Mouse (Mus musculus) G1E (cell line): ENCODE results near the gene Sptlc2.

Source experiments
- CTCF ChIP-seq: IDR thresholded peaks from 2 replicates; pipeline ENCODE4 v1.5.1; 2012; ENCODE audit warnings: low read depth, low read length, inconsistent platforms, mixed read lengths
- GATA2 ChIP-seq: IDR thresholded peaks from 2 replicates; pipeline ENCODE4 v1.6.1; 2012; ENCODE audit warnings: low read depth, low read length, inconsistent platforms, borderline replicate concordance
- TAL1 ChIP-seq: conservative IDR thresholded peaks from 2 replicates; pipeline ENCODE4 v1.6.1; 2012; ENCODE audit warnings: low read depth, low read length, inconsistent platforms, mixed read lengths

DNA sequence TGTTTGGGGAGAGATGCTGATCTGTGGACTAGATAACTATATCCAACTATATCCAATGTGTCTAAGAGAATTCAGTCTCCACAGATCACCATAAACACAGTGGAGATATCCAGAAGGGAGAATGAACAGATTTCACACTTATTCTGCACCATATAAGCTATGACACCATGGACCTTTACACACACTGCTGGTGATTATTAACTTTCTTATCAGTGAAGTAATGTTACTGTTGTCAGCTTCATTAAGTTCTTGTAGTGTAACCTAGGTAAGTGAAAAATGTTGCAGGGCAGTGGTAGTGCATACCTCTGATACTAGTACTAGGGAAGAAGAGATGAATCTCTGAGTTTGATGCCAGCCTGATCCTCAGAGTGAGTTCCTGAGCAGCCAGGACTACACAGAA, 20.1 kb downstream of the Sptlc2 start:
- no peak for TF ChIP-seq CTCF
- no peak for TF ChIP-seq GATA2
- TF ChIP-seq TAL1, result no peak
